Mouse (Mus musculus) hindbrain, embryonic 13.5 days (tissue): ENCODE data around the gene Spag9. TPM values are rescaled to one million over a fixed set of nuclear protein-coding genes. Genes with fewer than 3 reads are reported as not detected.

Experiments
- ATAC-seq: fragments of 200-750 bp; cut with Nextera tagmentation; 2 replicates; pipeline ENCODE4 v1.8.0; 2017; ENCODE audit warnings: moderate TSS enrichment; ENCODE audit not compliant: low FRiP score
- H3K27ac ChIP-seq: fragments of 300-500 bp; sonication (generic); 2 replicates; pipeline ENCODE4 v1.5.1; 2015; ENCODE audit warnings: inconsistent platforms, mild to moderate bottlenecking, moderate library complexity
- H3K27me3 ChIP-seq: fragments of 300-500 bp; sonication (generic); 2 replicates; pipeline ENCODE4 v1.6.1; 2015; ENCODE audit warnings: mild to moderate bottlenecking, inconsistent platforms
- H3K36me3 ChIP-seq: fragments of 300-500 bp; sonication (generic); 2 replicates; pipeline ENCODE4 v1.6.1; 2015; ENCODE audit warnings: mild to moderate bottlenecking, inconsistent platforms
- H3K4me1 ChIP-seq: fragments of 300-500 bp; sonication (generic); replicated peaks from 2 replicates; pipeline ENCODE4 v1.6.1; 2015; ENCODE audit warnings: inconsistent platforms
- H3K4me2 ChIP-seq: fragments of 300-500 bp; sonication (generic); 2 replicates; pipeline ENCODE4 v1.6.1; 2015; ENCODE audit warnings: inconsistent platforms, mild to moderate bottlenecking, moderate library complexity
- H3K4me3 ChIP-seq: fragments of 300-500 bp; sonication (generic); 2 replicates; pipeline ENCODE4 v1.5.1; 2015; ENCODE audit warnings: mild to moderate bottlenecking, inconsistent platforms
- H3K9ac ChIP-seq: fragments of 300-500 bp; sonication (generic); 2 replicates; pipeline ENCODE4 v1.6.1; 2015; ENCODE audit warnings: mild to moderate bottlenecking, inconsistent platforms
- H3K9me3 ChIP-seq: fragments of 300-500 bp; sonication (generic); 2 replicates; pipeline ENCODE4 v1.6.1; 2016; ENCODE audit warnings: inconsistent platforms
- WGBS: fragments of 180-500 bp; shearing (Covaris S2); methylation state at CpG from one replicate; pipeline ENCODE4 v1.1.7; 2015; 5-methylcytosine and 5-hydroxymethylcytosine counted together
- polyA plus RNA-seq: library from polyadenylated mRNA; unstranded; fragments of >200 nt; fragmentation: Nextera tagmentation; extraction: Ambion mirVana; gene quantifications from 2 replicates; pipeline ENCODE4 v1.2.1, GENCODE M21; 2015

Gene Spag9
- polyA plus RNA-seq, result 96.8 and 98.6 TPM in 2 replicates

DNA sequence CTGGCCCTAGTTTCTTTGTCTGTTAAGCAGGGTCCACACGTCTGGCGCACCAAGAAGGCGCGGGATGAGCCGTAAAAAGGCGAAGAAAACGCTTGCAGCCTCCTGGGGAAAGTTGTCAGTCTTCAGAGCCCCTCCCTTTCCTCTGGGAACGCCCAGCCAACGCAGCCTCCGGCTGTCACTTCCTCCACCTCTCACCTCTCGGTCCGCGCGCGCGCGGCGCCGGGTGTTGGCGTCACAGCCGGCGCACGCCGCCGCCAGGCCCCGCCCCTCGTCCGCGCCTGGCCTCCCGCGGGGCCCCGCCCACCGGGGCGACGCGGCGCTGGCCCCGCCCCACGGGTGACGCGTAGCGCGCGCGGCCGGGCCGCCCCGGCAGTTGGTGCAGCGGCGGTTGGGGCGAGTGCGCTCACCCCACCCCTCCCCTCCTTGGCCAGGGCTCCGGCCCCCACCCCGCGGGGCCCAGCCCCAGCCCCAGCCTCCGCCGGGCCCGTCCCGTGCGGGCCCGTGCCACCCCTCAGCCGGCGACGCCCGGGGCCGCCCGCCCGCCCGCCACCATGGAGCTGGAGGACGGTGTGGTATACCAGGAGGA lies at the start of gene Spag9:
Gene Spag9 (plus strand): TSS at position 372 of the 586 bp plus-strand sequence.
- Histone ChIP-seq H3K4me1 (peaks cover 37% of the 10 kb centered on the region), H3K27me3 (0 out of 2 replicates have a peak, but pooled peaks cover 6% of the 10 kb centered on the region), H3K27ac (peak within 1 kb of the TSS; percentile 96), H3K9ac (peak within 1 kb of the TSS; percentile 92), H3K36me3 (no peaks in the 10 kb centered on the region), H3K9me3 (no peaks in the 10 kb centered on the region), H3K4me3 (peak within 1 kb of the TSS; percentile 96), H3K4me2 (peak within 1 kb of the TSS; percentile 96)
- ATAC-seq, result peak; percentile 93
- under 1% methylated on average over 55 of the region's 70 CpGs for WGBS

DNA sequence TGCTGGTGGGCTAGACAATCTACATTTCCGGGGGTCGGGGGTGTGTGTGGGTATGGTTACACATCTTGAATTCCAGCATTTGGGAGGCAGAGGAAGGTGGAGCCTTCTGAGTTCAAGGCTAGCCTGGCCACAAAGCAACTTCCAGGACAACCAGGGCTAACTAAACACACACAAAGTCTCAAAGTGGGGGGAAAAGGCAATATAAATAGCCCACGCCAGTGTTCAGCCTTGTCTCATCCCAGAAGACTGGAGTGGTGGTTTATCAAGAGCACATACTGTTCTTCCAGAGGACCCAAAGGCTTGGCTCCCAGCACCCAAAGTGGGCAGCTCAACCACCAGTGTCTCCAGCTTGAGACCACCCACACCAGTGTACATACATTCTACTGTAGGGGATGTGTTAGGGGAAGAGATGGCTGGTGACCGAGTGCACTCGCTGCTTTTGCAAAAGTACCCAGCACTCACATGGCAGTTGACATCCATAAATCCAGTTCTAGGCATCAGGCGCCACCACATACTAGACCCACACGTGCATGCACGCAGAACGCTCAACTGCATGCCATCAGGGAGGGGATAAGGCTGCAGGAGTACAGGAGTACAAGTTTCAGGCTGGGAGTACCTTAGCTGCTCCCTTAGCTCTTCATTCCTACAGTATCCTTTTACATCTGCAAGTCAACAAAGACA lies 46.9 kb upstream of the Spag9 start:
- H3K4me1 ChIP-seq, result peaks cover 22% of the 10 kb centered on the region
- H3K27me3 ChIP-seq, result no peaks in the 10 kb centered on the region
- no peak overlapping the region for H3K9ac ChIP-seq
- ATAC-seq, result no peak
- H3K36me3 ChIP-seq, result peaks cover 60% of the 10 kb centered on the region
- no peak overlapping the region for H3K27ac ChIP-seq
- no peak overlapping the region for H3K4me2 ChIP-seq
- 92% methylated on average over 9 of the region's 9 CpGs for WGBS
- H3K9me3 ChIP-seq, result no peaks in the 10 kb centered on the region
- no peak overlapping the region for H3K4me3 ChIP-seq

DNA sequence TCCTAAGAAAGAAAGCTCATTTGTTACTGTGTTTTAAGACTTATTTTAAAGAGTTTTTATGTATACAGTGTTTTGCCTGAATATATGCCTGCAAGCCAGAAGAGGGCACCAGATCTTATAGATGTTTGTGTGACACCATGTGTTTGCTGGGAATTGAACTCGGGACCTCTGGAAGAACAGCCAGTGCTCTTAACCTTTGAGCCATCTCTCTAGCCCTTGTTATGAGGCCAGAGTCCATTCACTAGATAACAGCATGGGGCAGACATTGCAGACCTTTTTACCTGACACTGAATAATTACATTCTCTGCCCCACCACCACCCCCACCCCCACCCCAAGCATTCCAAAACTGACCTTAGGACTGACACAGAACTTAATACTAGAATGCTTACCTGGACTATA lies 45.8 kb upstream of the Spag9 start:
- Histone ChIP-seq H3K4me1 (peaks cover 29% of the 10 kb centered on the region), H3K36me3 (peaks cover 60% of the 10 kb centered on the region), H3K4me2 (no peak overlapping the region), H3K27ac (no peak overlapping the region), H3K27me3 (no peaks in the 10 kb centered on the region), H3K4me3 (no peak overlapping the region), H3K9ac (no peak overlapping the region), H3K9me3 (no peaks in the 10 kb centered on the region)
- no peak for ATAC-seq
- 78% methylated on average over 1 of the region's 1 CpGs for WGBS

DNA sequence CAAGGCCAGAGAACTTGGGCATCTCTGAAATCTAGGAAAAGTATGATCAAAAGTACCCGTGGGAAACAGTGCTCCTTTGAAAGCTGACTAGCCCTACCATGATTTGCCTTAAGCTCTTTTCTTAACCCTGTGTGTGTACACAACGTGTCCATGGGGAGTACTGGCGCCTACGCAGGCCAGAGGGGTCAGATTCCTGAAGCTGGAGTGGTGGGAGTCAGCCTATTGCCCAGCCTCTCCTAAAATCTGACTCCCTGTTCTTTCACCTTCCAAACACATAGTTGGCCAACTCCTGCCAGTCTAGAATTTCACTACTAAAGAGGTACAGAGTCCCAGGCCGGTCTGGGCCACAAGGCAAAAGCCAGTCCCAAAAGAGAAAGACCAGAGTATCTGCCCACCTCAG lies 43.5 kb upstream of the Spag9 start:
- no peak overlapping the region for H3K27ac ChIP-seq
- no peak overlapping the region for H3K4me3 ChIP-seq
- peaks cover 41% of the 10 kb centered on the region for H3K4me1 ChIP-seq
- ATAC-seq, result no peak
- peaks cover 56% of the 10 kb centered on the region for H3K36me3 ChIP-seq
- no peak overlapping the region for H3K9ac ChIP-seq
- WGBS, result 66% methylated on average over 5 of the region's 5 CpGs
- no peak overlapping the region for H3K4me2 ChIP-seq
- no peaks in the 10 kb centered on the region for H3K9me3 ChIP-seq
- no peaks in the 10 kb centered on the region for H3K27me3 ChIP-seq

DNA sequence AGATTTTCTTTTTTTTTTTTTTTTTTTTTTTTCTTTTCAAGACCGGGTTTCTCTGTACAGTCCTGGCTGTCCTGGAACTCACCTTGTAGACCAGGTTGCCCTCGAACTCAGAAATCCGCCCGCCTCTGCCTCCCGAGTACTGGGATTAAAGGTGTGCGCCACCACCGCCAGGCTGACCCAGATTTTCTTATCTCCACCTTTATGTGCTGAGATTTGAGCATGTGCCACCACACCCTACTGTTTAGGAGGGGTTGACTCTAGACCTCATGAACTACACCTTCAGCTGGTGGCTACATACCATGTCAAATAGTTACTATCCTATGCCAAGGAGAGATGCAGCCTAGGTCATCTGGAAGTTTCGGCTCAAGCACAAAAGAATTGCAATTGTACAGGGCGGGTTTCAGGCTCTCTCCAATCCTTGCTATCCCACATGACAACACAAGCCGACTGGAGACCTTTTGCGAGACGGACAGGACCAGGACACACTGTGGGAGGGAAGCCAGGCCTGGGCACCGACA lies 41.1 kb upstream of the Spag9 start:
- Histone ChIP-seq H3K36me3 (peaks cover 58% of the 10 kb centered on the region), H3K27ac (peak overlapping the region; percentile 90), H3K9me3 (no peaks in the 10 kb centered on the region), H3K9ac (peak overlapping the region; percentile 77), H3K4me2 (peak overlapping the region; percentile 91), H3K27me3 (no peaks in the 10 kb centered on the region), H3K4me3 (peak overlapping the region; percentile 65), H3K4me1 (peaks cover 41% of the 10 kb centered on the region)
- WGBS, result 45% methylated on average over 13 of the region's 13 CpGs
- peak; percentile 12; the same call in 1 of the 2 replicates for ATAC-seq

DNA sequence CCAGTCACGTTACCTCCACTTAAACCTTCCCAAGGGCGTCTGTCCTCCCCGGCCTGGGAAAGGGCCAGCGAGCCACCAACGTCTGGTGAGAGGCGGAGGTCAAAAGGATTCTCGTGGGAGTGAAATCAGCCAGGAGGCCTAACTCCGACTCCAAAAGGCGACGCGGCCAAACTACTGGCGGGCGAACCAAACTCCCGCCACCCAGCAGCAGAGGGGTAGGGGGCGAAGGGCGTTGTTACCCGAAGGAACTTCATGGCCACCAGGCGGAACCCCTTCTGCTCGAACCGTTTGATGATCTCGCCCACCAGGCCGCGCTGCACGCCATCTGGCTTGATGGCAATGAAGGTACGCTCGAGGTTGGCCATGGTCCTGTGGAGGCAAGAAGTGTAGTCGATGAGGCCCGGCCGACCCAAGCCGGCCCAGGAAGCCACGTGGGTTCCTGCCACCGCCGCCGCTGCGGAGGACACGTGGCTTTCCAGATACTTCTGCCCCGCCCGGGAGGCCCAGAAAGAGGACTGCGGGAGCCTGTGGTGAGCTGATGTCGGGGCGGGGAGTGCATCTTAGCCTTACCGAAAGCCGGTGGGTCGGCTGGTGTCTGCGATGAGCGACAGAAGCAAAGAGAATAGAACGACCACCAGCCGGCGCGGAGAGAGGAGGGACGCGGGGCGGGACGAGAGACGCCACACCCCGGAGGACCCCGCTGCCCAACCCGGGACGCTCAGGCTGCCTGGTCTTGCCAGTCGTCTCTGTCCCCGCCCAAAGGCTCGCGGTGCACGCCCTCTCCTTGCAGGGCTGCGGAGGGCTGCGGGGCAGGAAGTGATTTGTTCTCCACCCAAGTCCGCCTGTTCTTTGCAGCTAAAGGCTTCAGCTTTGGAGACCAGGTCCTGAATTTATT lies 40.4 kb upstream of the Spag9 start:
- Histone ChIP-seq H3K27ac (peak overlapping the region; percentile 90), H3K4me1 (peaks cover 41% of the 10 kb centered on the region), H3K9ac (peak overlapping the region; percentile 77), H3K4me3 (peak overlapping the region; percentile 65), H3K36me3 (peaks cover 58% of the 10 kb centered on the region), H3K4me2 (peak overlapping the region; percentile 91), H3K9me3 (no peaks in the 10 kb centered on the region), H3K27me3 (no peaks in the 10 kb centered on the region)
- WGBS, result under 1% methylated on average over 65 of the region's 67 CpGs
- ATAC-seq, result peak; percentile 96

DNA sequence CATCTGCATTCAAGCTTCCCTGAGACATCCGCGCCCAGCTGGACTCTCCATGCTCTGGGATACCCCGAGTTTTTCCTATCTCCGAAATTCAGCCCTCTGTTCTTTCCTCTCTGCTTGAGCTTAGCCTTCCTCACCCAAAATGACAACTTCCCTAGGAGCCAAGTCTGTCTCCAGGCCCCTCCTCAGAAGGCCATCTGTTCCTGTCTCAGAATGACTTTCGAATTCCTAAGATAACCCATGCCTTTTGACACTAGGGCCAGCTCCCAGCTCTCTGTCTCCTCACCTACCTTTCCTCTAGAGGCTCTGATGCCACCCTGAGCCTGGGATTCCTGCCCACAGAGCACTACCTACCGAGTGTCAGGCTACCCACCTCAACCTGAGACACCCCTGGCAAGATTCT lies 39.7 kb upstream of the Spag9 start, which contains the start of gene Nme2:
Gene Nme2 (minus strand): TSS at position 101 of the 400 bp plus-strand sequence.
- Histone ChIP-seq H3K4me2 (peak within 1 kb of the TSS; percentile 91), H3K4me1 (peaks cover 41% of the 10 kb centered on the region), H3K9ac (peak within 1 kb of the TSS; percentile 77), H3K36me3 (peaks cover 58% of the 10 kb centered on the region), H3K27me3 (no peaks in the 10 kb centered on the region), H3K9me3 (no peaks in the 10 kb centered on the region), H3K4me3 (peak within 1 kb of the TSS; percentile 65), H3K27ac (peak within 1 kb of the TSS; percentile 90)
- ATAC-seq, result peak; percentile 27
- 5% methylated on average over 6 of the region's 6 CpGs for WGBS

DNA sequence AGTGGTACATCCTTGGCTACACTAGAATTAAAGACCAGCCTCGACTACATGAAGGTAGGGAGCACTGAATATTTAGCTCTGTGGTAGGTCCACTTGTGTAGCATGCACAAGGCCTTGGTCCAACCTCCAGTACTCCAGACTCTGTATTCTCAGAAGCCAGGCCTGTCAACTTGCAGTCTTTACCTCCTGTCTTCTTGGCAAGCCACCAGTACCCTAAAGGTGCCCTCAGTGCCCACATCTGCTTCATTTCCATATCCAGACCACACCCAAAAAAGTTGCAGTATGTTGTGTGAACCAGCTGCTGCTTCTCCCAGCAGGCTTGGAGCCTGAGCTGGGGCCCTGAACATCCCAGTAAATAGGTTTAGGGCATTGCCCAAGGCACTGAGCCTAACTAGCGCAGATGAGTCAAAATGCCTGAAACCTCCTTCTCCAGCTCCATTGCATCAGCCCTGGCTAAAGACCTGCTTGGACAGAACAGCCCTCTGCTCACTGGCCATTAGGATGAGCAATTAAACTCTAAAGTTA lies 38.8 kb upstream of the Spag9 start:
- no peak for ATAC-seq
- 86% methylated on average over 2 of the region's 2 CpGs for WGBS
- H3K27me3 ChIP-seq, result no peaks in the 10 kb centered on the region

DNA sequence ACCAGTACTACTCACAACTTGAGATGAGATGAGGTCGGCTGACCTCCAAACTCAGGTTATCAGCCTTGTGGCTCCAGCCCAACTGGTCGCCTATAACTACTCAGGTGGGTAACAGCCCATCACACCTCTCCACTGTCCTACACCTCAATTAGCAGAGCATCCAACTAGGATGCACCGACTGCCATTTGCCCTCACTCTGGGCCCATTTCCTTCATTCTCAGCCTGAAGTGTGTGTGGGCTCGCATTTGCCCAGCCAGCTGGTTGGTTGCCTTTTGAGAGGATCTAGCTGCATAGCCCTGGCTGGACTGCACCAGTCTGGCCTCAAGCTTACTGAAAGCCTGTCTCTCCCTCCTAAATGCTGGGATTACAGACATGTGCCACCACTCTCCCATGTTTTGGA lies 38.1 kb upstream of the Spag9 start:
- Histone ChIP-seq H3K36me3 (peaks cover 59% of the 10 kb centered on the region), H3K4me3 (no peak overlapping the region), H3K27ac (no peak overlapping the region), H3K27me3 (no peaks in the 10 kb centered on the region), H3K4me1 (peaks cover 30% of the 10 kb centered on the region), H3K4me2 (no peak overlapping the region), H3K9me3 (no peaks in the 10 kb centered on the region), H3K9ac (no peak overlapping the region)
- no peak for ATAC-seq
- 87% methylated on average over 4 of the region's 4 CpGs for WGBS

More for the DNA sequence above, 38.8 kb upstream of the Spag9 start:
- no peaks in the 10 kb centered on the region for H3K9me3 ChIP-seq
- H3K4me3 ChIP-seq, result no peak overlapping the region
- no peak overlapping the region for H3K9ac ChIP-seq
- no peak overlapping the region for H3K4me2 ChIP-seq
- H3K4me1 ChIP-seq, result peaks cover 37% of the 10 kb centered on the region
- no peak overlapping the region for H3K27ac ChIP-seq
- H3K36me3 ChIP-seq, result peaks cover 59% of the 10 kb centered on the region

DNA sequence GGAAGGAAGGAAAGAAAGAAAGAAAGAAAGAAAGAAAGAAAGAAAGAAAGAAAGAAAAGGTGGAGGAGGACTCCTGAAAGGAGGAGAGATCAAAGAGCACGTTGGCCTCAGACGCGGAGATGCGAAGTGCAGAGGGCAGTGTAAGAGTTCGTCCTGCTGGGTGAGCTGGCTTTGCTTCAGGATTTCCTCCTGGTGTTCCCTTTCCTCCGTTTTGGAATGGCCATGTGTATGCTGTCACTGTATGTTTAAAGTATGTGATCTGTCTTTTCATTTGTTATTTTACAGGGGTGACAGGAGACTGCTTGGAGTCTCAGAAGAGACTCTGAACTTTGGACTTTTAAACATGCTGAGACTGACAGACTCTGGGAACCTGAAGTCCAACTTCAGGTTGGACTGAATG lies 34.4 kb upstream of the Spag9 start:
- no peak for ATAC-seq

DNA sequence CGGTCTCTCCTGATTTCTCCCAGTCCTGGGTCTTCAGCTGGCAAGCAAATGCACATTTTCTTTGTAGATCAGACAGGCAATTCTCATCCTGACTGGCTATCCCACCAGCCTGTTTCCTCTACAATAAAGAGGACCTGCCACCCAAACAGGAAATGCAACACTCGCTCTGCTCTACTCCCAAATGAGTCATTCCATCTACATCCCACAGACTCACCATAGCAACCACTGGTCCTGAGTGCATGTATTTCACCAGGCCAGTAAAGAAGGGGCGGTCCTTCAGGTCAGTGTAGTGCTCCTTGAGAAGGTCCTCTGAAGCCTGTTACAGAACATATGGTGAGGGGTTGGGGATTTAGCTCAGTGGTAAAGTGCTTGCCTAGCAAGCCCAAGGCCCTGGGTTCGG lies 32.9 kb upstream of the Spag9 start:
- Histone ChIP-seq H3K9me3 (no peaks in the 10 kb centered on the region), H3K27me3 (no peaks in the 10 kb centered on the region), H3K4me3 (no peak overlapping the region), H3K4me1 (peaks cover 20% of the 10 kb centered on the region), H3K9ac (no peak overlapping the region), H3K4me2 (no peak overlapping the region), H3K27ac (no peak overlapping the region), H3K36me3 (peaks cover 78% of the 10 kb centered on the region)
- WGBS, result 70% methylated on average over 4 of the region's 4 CpGs
- no peak for ATAC-seq

More for the DNA sequence above, 34.4 kb upstream of the Spag9 start:
- no peak overlapping the region for H3K4me2 ChIP-seq
- no peak overlapping the region for H3K27ac ChIP-seq
- no peak overlapping the region for H3K4me3 ChIP-seq
- H3K9me3 ChIP-seq, result no peaks in the 10 kb centered on the region
- peaks cover 12% of the 10 kb centered on the region for H3K4me1 ChIP-seq
- 95% methylated on average over 6 of the region's 6 CpGs for WGBS
- H3K36me3 ChIP-seq, result peaks cover 87% of the 10 kb centered on the region
- H3K27me3 ChIP-seq, result no peaks in the 10 kb centered on the region
- no peak overlapping the region for H3K9ac ChIP-seq

DNA sequence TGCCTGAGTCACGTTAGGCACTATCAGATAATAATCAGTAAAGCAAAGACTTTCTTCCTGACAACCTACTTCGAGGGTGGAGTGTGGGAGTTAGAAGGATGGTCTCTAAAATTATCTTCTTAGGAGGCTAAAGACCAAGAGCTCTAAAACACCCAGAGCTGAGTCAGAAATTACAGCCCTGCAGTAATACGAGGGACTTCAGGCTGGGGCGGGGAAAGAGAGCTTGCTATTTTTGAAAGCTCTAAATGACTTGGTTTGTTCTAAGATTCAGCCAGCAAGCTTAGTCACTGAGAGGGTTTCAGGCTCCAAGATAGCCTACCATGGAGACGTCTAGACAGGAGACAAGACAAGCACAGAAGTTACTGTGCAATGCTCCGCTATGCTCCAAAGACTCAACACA lies 30.5 kb upstream of the Spag9 start:
- 94% methylated on average over 6 of the region's 6 CpGs for WGBS
- ATAC-seq, result no peak
- Histone ChIP-seq H3K4me1 (peaks cover 28% of the 10 kb centered on the region), H3K4me2 (no peak overlapping the region), H3K4me3 (no peak overlapping the region), H3K27ac (no peak overlapping the region), H3K27me3 (no peaks in the 10 kb centered on the region), H3K9ac (no peak overlapping the region), H3K9me3 (no peaks in the 10 kb centered on the region), H3K36me3 (peaks cover 55% of the 10 kb centered on the region)
